Mouse (Mus musculus): Measurements from ENCODE around the gene Ralgapa2. TPM values are rescaled to one million over a fixed set of nuclear protein-coding genes. Genes with fewer than 3 reads are reported as not detected.
"Not testable (repeated sequence)": the region's sequence is repeated elsewhere in the genome, so short reads cannot be mapped to it uniquely, and the experiment has no call there.

The Ralgapa2 gene
- polyA plus RNA-seq, 1 experiment: 21.1 TPM

DNA sequence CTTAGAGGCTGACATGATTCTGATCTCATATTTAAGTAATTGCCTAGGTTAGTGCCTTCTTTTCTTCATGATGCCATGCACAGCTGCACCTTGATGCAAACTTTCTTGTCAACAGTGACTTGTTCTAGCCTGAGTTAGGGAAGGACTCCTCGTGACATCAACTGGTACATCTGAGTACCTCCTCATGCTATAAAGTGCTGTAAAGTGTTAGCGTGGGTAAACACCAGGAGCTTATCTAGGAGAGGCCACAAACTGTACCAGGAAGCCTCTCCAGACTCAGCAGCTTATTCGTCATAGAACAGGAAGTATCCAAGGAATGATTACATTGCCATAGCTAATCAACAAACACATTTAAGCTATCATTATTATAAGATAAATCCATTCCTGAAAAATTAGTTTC lies 23.9 kb downstream of the Ralgapa2 start:
- TF ChIP-seq CTCF (IDR thresholded peaks at IDR 0.05; ENCODE audit: insufficient read depth, low read length): no peak
- no peak for TF ChIP-seq POLR2A (IDR thresholded peaks at IDR 0.05; ENCODE audit: borderline replicate concordance, extremely low read depth, low read depth, low read length)
- H3K4me3 ChIP-seq (replicated peaks; ENCODE audit: extremely low read depth, low read depth, low read length): no peak overlapping the region
- DNase-seq: no peak
- 26% methylated on average over 3 of the region's 3 CpGs for WGBS
- peaks cover 13% of the 10 kb centered on the region for H3K4me1 ChIP-seq (ENCODE audit: control insufficient read depth, insufficient read depth, low read length)

DNA sequence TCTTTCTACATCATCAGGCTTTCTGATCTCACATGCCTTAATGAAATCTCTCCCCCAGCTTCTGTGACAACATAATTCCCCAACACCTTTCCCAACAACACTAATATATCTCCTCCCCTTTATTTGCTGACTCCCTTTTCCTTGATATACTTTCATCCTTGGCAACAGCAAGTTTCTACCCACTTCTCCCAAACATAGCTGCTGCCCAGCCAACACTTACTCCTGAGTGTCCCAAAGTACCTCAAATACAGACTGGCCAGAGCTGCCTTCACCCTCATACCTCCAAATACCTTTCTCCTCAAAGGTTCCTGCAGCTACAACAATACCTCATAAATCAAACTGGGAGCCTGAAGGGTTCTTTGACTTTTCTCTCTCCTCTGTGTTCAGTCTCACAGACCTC lies 29.3 kb downstream of the Ralgapa2 start:
- Histone ChIP-seq H3K4me3 (replicated peaks; ENCODE audit: extremely low read depth, low read depth, low read length) (no peak overlapping the region), H3K4me1 (ENCODE audit: control insufficient read depth, insufficient read depth, low read length) (peaks cover 6% of the 10 kb centered on the region; the same call in 1 of the 2 replicates)
- no peak for DNase-seq
- TF ChIP-seq POLR2A (IDR thresholded peaks at IDR 0.05; ENCODE audit: borderline replicate concordance, extremely low read depth, low read depth, low read length) (no peak), CTCF (IDR thresholded peaks at IDR 0.05; ENCODE audit: insufficient read depth, low read length) (no peak)

- no peak for TF ChIP-seq CTCF (IDR thresholded peaks at IDR 0.05; ENCODE audit: insufficient read depth, low read length)
- no peak for TF ChIP-seq POLR2A (IDR thresholded peaks at IDR 0.05; ENCODE audit: borderline replicate concordance, extremely low read depth, low read depth, low read length)
- WGBS: 95% methylated on average over 4 of the region's 4 CpGs
- H3K4me3 ChIP-seq (replicated peaks; ENCODE audit: extremely low read depth, low read depth, low read length): no peak overlapping the region
- H3K4me1 ChIP-seq (ENCODE audit: control insufficient read depth, insufficient read depth, low read length): no peaks in the 10 kb centered on the region; the same call in 1 of the 2 replicates
- no peak for DNase-seq
These were observed 34.7 kb downstream of the Ralgapa2 start for GRCm38 (mm10) chr2:146477491-146477890.

DNA sequence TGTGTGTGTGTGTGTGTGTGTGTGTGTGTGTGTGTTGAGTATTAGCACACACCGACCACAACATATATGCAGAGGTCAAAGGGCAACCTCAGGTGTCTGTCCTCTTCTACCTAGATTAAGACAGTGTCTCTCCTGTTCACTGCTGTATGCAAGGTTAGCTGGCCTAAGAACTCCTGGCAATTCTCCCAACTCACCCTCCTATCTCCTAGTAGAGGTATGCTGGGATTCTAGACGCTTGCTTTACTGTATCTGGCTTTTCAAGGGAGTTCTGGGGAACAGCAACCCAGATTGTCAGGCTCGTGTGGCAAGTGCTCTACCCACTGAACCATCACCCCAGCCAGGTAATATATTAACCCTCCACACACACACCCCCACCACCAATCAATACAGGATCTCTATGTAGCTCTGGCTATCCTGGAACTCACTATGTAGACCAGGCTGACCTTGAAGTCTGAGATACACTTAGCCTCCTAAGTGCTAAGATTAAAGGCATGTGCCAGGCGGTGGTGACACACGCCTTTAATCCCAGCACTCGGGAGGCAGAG lies 35.6 kb downstream of the Ralgapa2 start:
- TF ChIP-seq POLR2A (IDR thresholded peaks at IDR 0.05; ENCODE audit: borderline replicate concordance, extremely low read depth, low read depth, low read length) (no peak), CTCF (IDR thresholded peaks at IDR 0.05; ENCODE audit: insufficient read depth, low read length) (no peak)
- WGBS: 89% methylated on average over 6 of the region's 6 CpGs
- Histone ChIP-seq H3K4me3 (replicated peaks; ENCODE audit: extremely low read depth, low read depth, low read length) (no peak overlapping the region), H3K4me1 (ENCODE audit: control insufficient read depth, insufficient read depth, low read length) (no peaks in the 10 kb centered on the region; the same call in 1 of the 2 replicates)
- no peak for DNase-seq

GRCm38 (mm10) chr2:146476001-146476400 lies 36.1 kb downstream of the Ralgapa2 start:
- Histone ChIP-seq H3K4me1 (ENCODE audit: control insufficient read depth, insufficient read depth, low read length) (no peaks in the 10 kb centered on the region; the same call in 1 of the 2 replicates), H3K4me3 (replicated peaks; ENCODE audit: extremely low read depth, low read depth, low read length) (no peak overlapping the region)
- TF ChIP-seq CTCF (IDR thresholded peaks at IDR 0.05; ENCODE audit: insufficient read depth, low read length) (no peak), POLR2A (IDR thresholded peaks at IDR 0.05; ENCODE audit: borderline replicate concordance, extremely low read depth, low read depth, low read length) (no peak)
- no peak for DNase-seq

DNA sequence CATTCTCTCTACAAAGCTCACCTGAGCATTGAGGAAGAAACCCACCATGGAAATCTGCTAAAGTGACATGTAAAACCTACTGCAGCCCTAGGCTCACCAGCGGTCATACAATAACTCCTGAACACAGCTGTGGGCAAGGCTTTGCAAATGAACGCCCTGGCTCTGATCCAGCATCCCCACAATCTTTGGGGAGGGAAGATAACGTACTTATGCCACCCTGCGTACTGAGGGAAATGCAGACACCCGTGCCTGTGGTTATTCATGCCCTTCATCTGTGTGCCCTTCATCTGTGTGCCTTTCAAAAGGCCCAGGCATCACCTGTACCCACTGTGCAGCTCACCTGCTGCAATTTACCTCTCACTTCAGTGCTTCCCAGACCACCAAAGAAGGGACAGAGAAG lies 41.2 kb downstream of the Ralgapa2 start:
- TF ChIP-seq CTCF (IDR thresholded peaks at IDR 0.05; ENCODE audit: insufficient read depth, low read length) (no peak), POLR2A (IDR thresholded peaks at IDR 0.05; ENCODE audit: borderline replicate concordance, extremely low read depth, low read depth, low read length) (no peak)
- no peak for DNase-seq
- WGBS: 40% methylated on average over 5 of the region's 5 CpGs
- Histone ChIP-seq H3K4me3 (replicated peaks; ENCODE audit: extremely low read depth, low read depth, low read length) (no peak overlapping the region), H3K4me1 (ENCODE audit: control insufficient read depth, insufficient read depth, low read length) (peaks cover 3% of the 10 kb centered on the region)

- 40% methylated on average over 12 of the region's 12 CpGs for WGBS
- Histone ChIP-seq H3K4me1 (ENCODE audit: control insufficient read depth, insufficient read depth, low read length) (peaks cover 3% of the 10 kb centered on the region), H3K4me3 (replicated peaks; ENCODE audit: extremely low read depth, low read depth, low read length) (no peak overlapping the region)
- DNase-seq: no peak
- TF ChIP-seq CTCF (IDR thresholded peaks at IDR 0.05; ENCODE audit: insufficient read depth, low read length): peak; percentile 23; the same call in 1 of the 2 replicates
- no peak for TF ChIP-seq POLR2A (IDR thresholded peaks at IDR 0.05; ENCODE audit: borderline replicate concordance, extremely low read depth, low read depth, low read length)
These were observed 42.3 kb downstream of the Ralgapa2 start for GRCm38 (mm10) chr2:146469707-146470420.

DNA sequence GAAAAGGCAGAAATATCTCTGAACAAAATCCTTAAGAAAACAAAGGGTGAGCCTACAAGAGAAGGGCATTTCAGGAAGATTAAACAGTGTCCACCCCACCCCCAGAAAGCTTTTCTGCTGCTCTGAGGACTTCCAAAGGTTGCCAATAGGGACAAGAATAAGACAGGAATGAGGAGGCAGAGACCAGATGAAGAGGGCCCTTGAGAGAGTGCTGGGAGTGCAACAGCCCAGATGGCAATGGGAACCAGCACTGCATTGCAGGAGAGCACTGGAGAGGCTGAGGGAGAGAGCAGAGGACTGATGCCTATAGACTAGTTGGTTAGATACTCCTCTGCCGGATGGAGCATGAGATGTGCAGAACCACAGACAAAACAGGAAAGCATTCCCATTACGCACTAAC lies 43.2 kb downstream of the Ralgapa2 start:
- DNase-seq: no peak
- 72% methylated on average over 2 of the region's 2 CpGs for WGBS
- no peak overlapping the region for H3K4me3 ChIP-seq (replicated peaks; ENCODE audit: extremely low read depth, low read depth, low read length)
- TF ChIP-seq POLR2A (IDR thresholded peaks at IDR 0.05; ENCODE audit: borderline replicate concordance, extremely low read depth, low read depth, low read length) (no peak), CTCF (IDR thresholded peaks at IDR 0.05; ENCODE audit: insufficient read depth, low read length) (no peak)
- H3K4me1 ChIP-seq (ENCODE audit: control insufficient read depth, insufficient read depth, low read length): peaks cover 3% of the 10 kb centered on the region

- Histone ChIP-seq H3K4me1 (ENCODE audit: control insufficient read depth, insufficient read depth, low read length) (peaks cover 3% of the 10 kb centered on the region), H3K4me3 (replicated peaks; ENCODE audit: extremely low read depth, low read depth, low read length) (no peak overlapping the region)
- WGBS: 89% methylated on average over 4 of the region's 4 CpGs
- TF ChIP-seq CTCF (IDR thresholded peaks at IDR 0.05; ENCODE audit: insufficient read depth, low read length) (no peak), POLR2A (IDR thresholded peaks at IDR 0.05; ENCODE audit: borderline replicate concordance, extremely low read depth, low read depth, low read length) (no peak)
- DNase-seq: no peak
These were observed 44.1 kb downstream of the Ralgapa2 start for GRCm38 (mm10) chr2:146468016-146468415.

DNA sequence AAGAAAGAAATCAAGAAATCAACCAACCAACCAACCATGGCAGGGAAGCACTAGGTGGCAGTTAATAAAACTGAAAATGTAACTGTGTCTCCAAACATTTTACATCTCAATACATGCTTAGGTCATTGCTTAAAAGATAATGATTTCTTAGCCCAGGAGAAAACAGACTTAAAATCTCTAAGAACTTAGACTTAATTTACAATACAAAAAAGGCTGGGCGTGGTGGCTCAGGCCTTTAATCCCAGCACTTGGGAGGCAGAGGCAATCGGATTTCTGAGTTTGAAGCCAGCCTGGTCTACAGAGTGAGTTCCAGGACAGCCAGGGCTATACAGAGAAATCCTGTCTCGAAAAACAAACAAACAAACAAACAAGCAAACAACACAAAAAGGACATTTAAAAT lies 45.3 kb downstream of the Ralgapa2 start:
- not testable (repeated sequence) for H3K4me3 ChIP-seq (replicated peaks; ENCODE audit: extremely low read depth, low read depth, low read length); DNase-seq; H3K4me1 ChIP-seq (ENCODE audit: control insufficient read depth, insufficient read depth, low read length)
- WGBS: 84% methylated on average over 3 of the region's 3 CpGs
